Mouse (Mus musculus): Measurements from ENCODE around the gene Cks2.

DNA sequence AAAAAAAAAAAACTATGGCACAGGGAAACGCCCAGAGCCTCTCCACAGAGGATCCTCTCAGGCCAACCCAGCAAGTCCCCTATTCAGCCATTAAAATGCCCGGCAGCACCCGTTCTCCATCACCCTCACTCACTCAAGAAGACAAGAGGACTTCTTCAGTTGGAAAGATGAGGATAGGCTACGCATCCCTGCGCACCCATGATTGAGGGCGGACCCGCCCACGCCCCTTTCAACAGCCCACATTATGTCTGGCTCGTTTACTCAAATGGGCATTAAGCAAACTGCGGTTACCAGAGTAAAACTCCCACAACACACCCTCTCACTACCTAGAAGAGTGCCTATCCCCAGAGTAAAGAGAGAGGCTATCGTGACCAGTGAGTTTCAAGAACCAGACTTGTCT lies 49.6 kb upstream of the Cks2 start:
- TF ChIP-seq CTCF (IDR thresholded peaks at IDR 0.05; ENCODE audit: low read depth, low read length): no peak
- TF ChIP-seq POLR2A (IDR thresholded peaks at IDR 0.05; ENCODE audit: borderline replicate concordance, low read depth, low read length): no peak
